Mouse (Mus musculus): Measurements from ENCODE around the gene Hist1h2bh.
"Not testable (repeated sequence)": the region's sequence is repeated elsewhere in the genome, so short reads cannot be mapped to it uniquely, and the experiment has no call there.

The Hist1h2bh gene

GRCm38 (mm10) chr13:23573034-23573897 is 30.1 kb upstream of the Hist1h2bh start:
- DNase-seq: not testable (repeated sequence)

GRCm38 (mm10) chr13:23572218-23573033 is 29.2 kb upstream of the Hist1h2bh start:
- no peak for DNase-seq

GRCm38 (mm10) chr13:23571504-23572217 is 28.5 kb upstream of the Hist1h2bh start:
- not testable (repeated sequence) for DNase-seq

- DNase-seq: peak; percentile 51 to 60
These were observed 27.9 kb upstream of the Hist1h2bh start, which contains the start of the genes Hist1h2ae and Hist1h2bg for GRCm38 (mm10) chr13:23571022-23571503. Gene Hist1h2ae (minus strand): TSS chr13:23571220. Gene Hist1h2bg (plus strand): TSS chr13:23571396.

GRCm38 (mm10) chr13:23570261-23571021 is 27.2 kb upstream of the Hist1h2bh start:
- not testable (repeated sequence) for DNase-seq

DNA sequence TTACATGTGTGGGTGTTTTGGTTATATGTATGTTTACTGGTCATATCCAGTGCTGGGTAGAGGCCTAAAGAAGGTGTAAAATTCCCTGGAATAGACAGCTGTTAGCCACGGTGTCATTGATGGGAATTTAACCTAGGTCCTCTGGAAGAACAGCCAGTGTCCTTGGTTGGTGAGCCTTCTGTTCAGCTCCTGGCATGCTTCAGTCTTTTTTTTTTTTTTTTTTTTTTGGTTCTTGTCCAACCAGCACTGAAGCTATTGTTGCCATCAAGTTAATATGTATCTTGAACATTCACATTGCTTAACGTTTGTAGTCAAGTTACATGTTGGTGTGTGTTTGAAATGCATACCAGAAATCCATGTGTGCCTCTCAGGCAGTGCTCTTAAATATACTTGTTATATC is 21.3 kb upstream of the Hist1h2bh start:
- DNase-seq: no peak

GRCm38 (mm10) chr13:23562699-23563462 is 19.7 kb upstream of the Hist1h2bh start:
- DNase-seq: no peak

- DNase-seq: peak; percentile 92 to 94
These were observed 18.9 kb upstream of the Hist1h2bh start, which contains the start of gene Hist1h3e for GRCm38 (mm10) chr13:23561883-23562659. Gene Hist1h3e (minus strand): TSS chr13:23562369.

DNA sequence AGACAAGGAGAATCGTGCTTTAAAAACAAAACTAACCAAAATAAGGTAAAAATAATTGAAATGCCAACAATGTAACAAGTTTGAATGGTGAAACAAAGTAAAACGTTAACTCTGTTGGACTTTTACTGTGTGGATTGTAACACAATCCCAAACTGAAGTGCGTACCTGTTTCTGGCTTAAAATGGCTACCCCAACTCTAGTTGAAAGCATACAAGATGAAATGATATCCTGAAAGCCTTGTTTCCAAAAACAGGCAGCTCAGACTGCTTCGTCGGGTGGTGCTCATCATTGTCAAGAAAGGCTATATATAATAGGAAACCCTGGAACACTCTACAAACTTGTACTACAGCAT is 18.3 kb upstream of the Hist1h2bh start:
- DNase-seq: not testable (repeated sequence)

- not testable (repeated sequence) for DNase-seq
These were observed 17.5 kb upstream of the Hist1h2bh start for GRCm38 (mm10) chr13:23560699-23561098.

- no peak for DNase-seq
These were observed 13.7 kb upstream of the Hist1h2bh start for GRCm38 (mm10) chr13:23556906-23557305.

- DNase-seq: peak; percentile 51 to 81
These were observed 12.7 kb upstream of the Hist1h2bh start for GRCm38 (mm10) chr13:23555839-23556416.

- peak; percentile 64 to 70 for DNase-seq
These were observed 12.0 kb upstream of the Hist1h2bh start for GRCm38 (mm10) chr13:23554925-23555838.

DNA sequence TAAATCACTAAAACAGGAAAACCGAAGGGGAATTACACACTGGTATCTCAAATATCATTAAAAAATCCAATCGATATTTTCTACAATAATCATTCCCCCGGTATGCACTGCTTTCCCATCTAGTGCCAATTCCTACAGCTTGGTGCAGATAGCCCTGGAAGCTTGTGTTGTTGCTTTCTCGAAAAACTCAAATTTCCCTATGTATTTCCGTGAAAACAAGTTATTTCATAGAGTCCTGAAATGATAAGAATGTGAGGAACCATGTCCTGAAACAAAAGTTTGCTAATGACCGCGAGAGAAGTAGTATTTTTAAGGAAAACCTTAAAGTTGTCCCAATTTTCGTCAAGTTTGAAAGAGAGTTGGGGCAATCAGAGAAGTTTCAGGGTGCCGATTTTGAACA is 11.2 kb upstream of the Hist1h2bh start:
- DNase-seq: no peak

DNA sequence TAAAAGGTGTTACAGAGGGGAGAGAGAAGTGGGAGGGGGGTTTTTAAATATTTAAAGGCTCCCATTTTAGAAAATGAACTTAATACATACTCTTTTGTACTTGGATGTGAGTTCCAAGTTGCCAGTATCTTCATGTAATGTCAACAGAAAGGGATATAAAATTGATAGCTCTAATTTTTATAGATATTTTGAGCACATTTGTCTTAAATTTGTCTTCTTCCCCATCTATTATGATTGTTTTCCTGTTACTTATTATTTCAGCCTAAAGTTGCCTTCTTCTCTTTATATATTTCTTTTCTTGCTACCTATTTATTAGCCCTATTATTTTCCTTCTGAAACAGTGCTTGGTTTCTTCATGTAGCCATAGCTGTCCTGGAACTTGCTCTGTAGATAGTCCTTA is 9.8 kb upstream of the Hist1h2bh start, which contains the start of gene Hist1h1d:
TSS of gene Hist1h1d (plus strand) at position 301 of the 400 bp plus-strand sequence.
- DNase-seq: no peak

DNA sequence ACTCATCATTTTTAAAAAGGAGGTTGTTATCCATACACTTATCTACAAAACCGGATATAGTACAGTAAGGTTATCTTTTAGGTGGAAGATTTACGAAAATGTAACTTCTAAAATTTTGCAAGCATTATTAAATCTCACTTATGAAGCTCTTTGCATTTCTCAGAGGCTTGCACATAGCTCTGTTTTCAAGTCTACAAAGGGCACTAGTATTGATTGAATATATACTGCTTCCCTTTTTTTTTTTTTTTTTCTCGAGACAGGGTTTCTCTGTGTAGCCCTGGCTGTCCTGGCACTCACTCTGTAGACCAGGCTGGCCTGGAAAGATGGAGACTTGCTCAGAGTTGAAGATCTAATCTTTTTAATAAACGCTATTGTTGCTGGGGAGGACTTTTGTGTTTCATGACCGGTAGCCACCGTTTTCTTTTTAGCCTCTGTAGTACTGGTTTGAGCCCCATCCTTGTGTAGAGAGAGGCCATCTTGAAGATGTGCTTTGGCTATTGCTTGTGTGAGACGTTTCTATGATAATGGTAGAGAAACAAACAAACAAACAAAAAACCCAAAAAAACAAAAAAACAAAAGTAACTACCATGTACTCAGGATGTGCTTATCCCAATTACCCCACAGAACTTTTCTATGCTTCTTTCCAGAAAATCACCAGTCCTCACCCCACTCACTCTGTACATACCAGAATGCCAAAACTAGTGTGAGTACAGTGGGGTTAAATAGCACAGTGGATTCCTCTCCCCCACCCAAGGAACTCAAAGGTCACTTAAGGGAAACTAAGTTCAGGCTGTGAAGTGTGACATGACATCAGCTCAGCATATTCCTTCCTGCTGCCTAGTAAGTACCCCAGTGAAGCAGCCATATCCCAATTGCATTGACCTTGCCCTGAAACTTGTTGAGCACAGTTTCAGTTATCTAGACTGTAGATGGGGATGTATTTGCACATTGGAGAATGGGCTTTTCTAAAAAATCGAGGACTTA is 9.0 kb upstream of the Hist1h2bh start:
- no peak for DNase-seq

DNA sequence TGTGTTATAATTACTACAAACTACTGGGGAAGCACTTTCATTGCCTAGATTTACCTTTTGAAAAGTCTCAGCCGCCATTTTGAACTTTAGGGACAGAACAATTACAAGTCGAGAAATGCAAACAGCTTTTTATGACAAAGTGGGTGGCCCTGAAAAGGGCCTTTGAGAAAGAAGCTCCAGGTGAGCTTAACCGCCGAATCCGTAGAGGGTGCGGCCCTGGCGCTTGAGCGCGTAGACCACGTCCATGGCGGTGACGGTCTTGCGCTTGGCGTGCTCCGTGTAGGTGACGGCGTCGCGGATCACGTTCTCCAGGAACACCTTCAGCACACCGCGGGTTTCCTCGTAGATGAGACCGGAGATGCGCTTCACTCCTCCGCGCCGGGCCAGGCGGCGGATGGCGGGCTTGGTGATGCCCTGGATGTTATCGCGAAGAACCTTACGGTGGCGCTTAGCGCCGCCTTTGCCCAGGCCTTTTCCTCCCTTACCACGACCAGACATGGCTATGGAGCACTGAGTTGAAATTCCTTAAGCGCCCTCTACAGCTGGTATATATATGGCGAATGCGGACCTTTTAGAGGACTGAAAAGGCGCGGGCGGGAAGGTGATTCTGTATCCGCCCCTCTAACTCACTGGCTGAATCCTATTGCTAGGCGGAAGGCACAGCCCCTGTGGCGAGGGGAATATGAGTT is 8.1 kb upstream of the Hist1h2bh start, which contains the start of gene Hist1h4f:
TSS of gene Hist1h4f (minus strand) at position 503 of the 689 bp plus-strand sequence.
- peak; percentile 81 to 90 for DNase-seq
